Mouse (Mus musculus) small intestine, adult 2 months (tissue): ENCODE data around the gene Zfyve28.

Experiments
- CTCF ChIP-seq: fragments of 200-500 bp; IDR thresholded peaks from 2 replicates; pipeline ENCODE4 v1.5.1; 2012; ENCODE audit warnings: low read depth, mild to moderate bottlenecking, control low read depth, inconsistent platforms, low read length, moderate library complexity, mixed read lengths; ENCODE audit not compliant: insufficient replicate concordance, insufficient read length; ENCODE audit errors: extremely low read depth
- POLR2A ChIP-seq: fragments of 200-500 bp; IDR thresholded peaks from 2 replicates; pipeline ENCODE4 v1.6.1; 2012; ENCODE audit warnings: low read depth, mild to moderate bottlenecking, control low read depth, inconsistent platforms, low read length, moderate library complexity

GRCm38 (mm10) chr5:34224515-34224914 lies 63.7 kb downstream of the Zfyve28 start:
- TF ChIP-seq CTCF (no peak), POLR2A (no peak)
